Mouse (Mus musculus) neural tube, embryonic 14.5 days (tissue): Measurements from ENCODE around the gene Golga3. TPM values are rescaled to one million over a fixed set of nuclear protein-coding genes. Genes with fewer than 3 reads are reported as not detected.
A peak's percentile ranks its signal among the peaks of the same experiment; 100 is the strongest.

Experiments used
- ATAC-seq: fragments of 200-750 bp; cut with Nextera tagmentation; 2 replicates; pipeline ENCODE4 v1.8.0; 2017; ENCODE audit warnings: low read depth, mild to moderate bottlenecking, moderate TSS enrichment, moderate library complexity
- H3K27ac ChIP-seq: fragments of 300-500 bp; sonication (generic); 2 replicates; pipeline ENCODE4 v1.5.1; 2014; ENCODE audit warnings: low read depth, mild to moderate bottlenecking, control low read depth, low read length, moderate library complexity, mixed read lengths
- H3K27me3 ChIP-seq: fragments of 300-500 bp; sonication (generic); 2 replicates; pipeline ENCODE4 v1.6.1; 2014; ENCODE audit warnings: low read length; ENCODE audit not compliant: control insufficient read depth, insufficient read depth
- H3K36me3 ChIP-seq: fragments of 300-500 bp; sonication (generic); 2 replicates; pipeline ENCODE4 v1.6.1; 2014; ENCODE audit warnings: low read length, mixed read lengths; ENCODE audit not compliant: control insufficient read depth, insufficient read depth
- H3K4me1 ChIP-seq: fragments of 300-500 bp; sonication (generic); 2 replicates; pipeline ENCODE4 v1.6.1; 2014; ENCODE audit warnings: low read length; ENCODE audit not compliant: control insufficient read depth, insufficient read depth
- H3K4me2 ChIP-seq: fragments of 300-500 bp; sonication (generic); 2 replicates; pipeline ENCODE4 v1.6.1; 2014; ENCODE audit warnings: mild to moderate bottlenecking, low read depth, low read length, control low read depth
- H3K4me3 ChIP-seq: fragments of 300-500 bp; sonication (generic); 2 replicates; pipeline ENCODE4 v1.5.1; 2014; ENCODE audit warnings: low read depth, low read length, control low read depth, mixed read lengths
- H3K9ac ChIP-seq: fragments of 300-500 bp; sonication (generic); replicated peaks from 2 replicates; pipeline ENCODE4 v1.6.1; 2014; ENCODE audit warnings: low read depth, mild to moderate bottlenecking, control low read depth, low read length, mixed read lengths
- H3K9me3 ChIP-seq: fragments of 300-500 bp; sonication (generic); 2 replicates; pipeline ENCODE4 v1.6.1; 2016; ENCODE audit warnings: low read length; ENCODE audit not compliant: control insufficient read depth
- WGBS: fragments of 180-500 bp; shearing (Covaris S2); extraction: QIAGEN DNeasy Blood & Tissue Kit; methylation state at CpG from one replicate; pipeline ENCODE4 v1.1.7; 2014; 5-methylcytosine and 5-hydroxymethylcytosine counted together
- polyA plus RNA-seq: library from polyadenylated mRNA; unstranded; fragments of >200 nt; fragmentation: Nextera tagmentation; extraction: Ambion mirVana; gene quantifications from 2 replicates; pipeline ENCODE4 v1.2.1, GENCODE M21; 2014

The Golga3 gene
- polyA plus RNA-seq, 1 experiment from 2014 or later: 30.4 TPM

DNA sequence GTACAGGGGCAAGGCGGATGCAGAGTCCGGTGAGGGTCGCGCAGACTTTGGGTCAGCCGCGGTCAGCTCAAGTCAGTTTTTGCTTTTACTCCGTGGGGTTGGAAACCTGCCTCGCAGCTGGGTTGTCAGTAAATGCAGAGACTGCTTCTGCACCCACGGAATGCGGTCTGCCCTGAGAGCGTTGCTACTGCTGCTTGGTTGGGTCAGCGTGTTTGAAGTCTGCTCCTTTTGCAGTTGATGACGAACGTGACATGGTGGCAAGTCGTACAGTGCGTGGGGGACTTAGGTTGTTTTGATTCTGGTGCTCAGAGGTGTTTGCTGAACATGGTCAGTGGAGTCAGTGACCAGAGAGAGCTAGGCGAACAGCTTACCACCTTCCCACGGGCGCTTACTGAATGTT lies 520 bp downstream of the Golga3 start:
- Histone ChIP-seq H3K9me3 (no peaks in the 10 kb centered on the region), H3K4me1 (peaks cover 9% of the 10 kb centered on the region), H3K4me2 (peak overlapping the region; percentile 85), H3K9ac (peak overlapping the region; percentile 82), H3K27me3 (no peaks in the 10 kb centered on the region), H3K4me3 (peak overlapping the region; percentile 98), H3K27ac (peak overlapping the region; percentile 76), H3K36me3 (peaks cover 2% of the 10 kb centered on the region; the same call in 1 of the 2 replicates)
- WGBS: 6% methylated on average over 19 of the region's 19 CpGs
- ATAC-seq: peak; percentile 38

DNA sequence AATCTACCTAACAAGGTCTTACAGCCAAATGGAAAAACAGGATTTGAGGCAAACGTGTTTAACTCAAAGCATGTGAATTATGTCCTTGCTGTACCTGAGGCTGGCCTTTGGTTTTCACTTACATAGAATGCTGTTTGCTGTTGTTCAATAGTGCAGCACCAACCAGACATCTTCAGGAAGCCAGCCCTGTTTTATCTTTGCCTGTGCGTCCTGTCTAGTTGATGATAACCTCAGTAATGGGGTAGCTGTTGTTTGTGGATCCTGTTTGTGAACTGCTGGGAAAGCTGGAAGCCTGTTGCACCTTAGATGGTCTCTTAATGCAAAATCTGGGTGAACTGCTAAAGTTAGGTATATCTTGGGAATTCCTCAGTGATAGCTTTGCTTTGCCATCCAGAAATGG lies 2.1 kb downstream of the Golga3 start:
- peaks cover 9% of the 10 kb centered on the region for H3K4me1 ChIP-seq
- H3K4me2 ChIP-seq: no peak overlapping the region
- H3K27ac ChIP-seq: no peak overlapping the region
- peaks cover 7% of the 10 kb centered on the region for H3K36me3 ChIP-seq
- H3K27me3 ChIP-seq: no peaks in the 10 kb centered on the region
- no peak for ATAC-seq
- no peaks in the 10 kb centered on the region for H3K9me3 ChIP-seq
- H3K4me3 ChIP-seq: no peak overlapping the region
- 91% methylated on average over 2 of the region's 2 CpGs for WGBS
- no peak overlapping the region for H3K9ac ChIP-seq

DNA sequence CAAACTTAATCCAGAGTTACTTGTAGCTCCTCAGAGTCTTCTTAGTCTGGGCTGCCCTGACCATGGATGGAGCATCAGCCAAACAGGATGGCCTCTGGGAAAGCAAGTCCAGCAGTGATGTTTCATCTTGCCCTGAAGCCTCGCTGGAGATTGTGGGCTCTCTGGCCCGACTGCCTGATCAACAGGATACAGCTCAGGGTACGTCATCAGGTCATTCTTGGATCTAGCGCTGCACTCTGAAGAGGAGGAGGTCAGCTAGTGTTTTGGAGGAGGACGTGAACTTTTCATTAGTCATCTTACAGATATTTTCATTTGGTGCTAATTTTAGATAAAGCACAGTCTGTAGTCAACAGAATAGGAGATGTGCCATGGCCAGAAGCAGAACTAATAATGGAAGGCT lies 5.2 kb downstream of the Golga3 start:
- Histone ChIP-seq H3K9ac (no peak overlapping the region), H3K4me1 (peaks cover 9% of the 10 kb centered on the region), H3K4me3 (no peak overlapping the region), H3K36me3 (peaks cover 30% of the 10 kb centered on the region), H3K27ac (no peak overlapping the region), H3K4me2 (no peak overlapping the region), H3K27me3 (no peaks in the 10 kb centered on the region), H3K9me3 (no peaks in the 10 kb centered on the region)
- no peak for ATAC-seq
- WGBS: 97% methylated on average over 5 of the region's 5 CpGs

DNA sequence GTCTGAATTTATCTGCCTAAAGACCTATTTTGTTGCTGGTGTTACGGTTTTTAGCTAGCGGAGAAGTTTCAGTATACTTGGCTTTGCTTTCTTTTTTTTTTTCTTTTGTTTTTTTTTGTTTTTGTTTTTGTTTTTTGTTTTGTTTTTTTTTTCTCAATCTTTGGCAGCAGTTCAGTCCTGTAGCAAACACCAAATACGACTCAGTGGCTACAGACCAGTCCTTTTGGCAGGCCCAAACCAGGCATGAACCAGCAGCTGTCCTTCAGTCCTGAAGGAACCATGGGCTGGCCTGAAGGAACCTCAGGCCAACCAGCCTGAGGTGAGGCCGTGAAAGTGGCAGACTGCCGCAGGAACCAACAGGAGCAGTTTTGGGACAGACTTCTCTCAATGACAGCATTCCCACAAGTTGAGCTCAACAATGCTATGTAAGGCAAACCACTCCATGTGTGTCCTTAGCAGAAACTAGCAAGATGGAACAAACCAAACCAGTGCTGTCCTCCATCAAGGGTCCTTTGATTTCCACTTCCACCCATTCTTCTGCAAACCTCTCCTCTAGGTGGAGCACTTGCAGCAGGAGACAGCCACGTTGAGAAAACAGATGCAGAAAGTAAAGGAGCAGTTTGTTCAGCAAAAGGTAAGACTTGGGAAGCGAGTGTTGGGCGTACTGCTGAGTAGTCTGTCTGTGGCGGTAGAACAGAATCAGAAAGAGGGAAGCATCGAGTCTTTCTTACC lies 26.8 kb downstream of the Golga3 start:
- Histone ChIP-seq H3K4me3 (no peak overlapping the region), H3K36me3 (peaks cover 58% of the 10 kb centered on the region), H3K9me3 (no peaks in the 10 kb centered on the region), H3K27ac (no peak overlapping the region), H3K4me2 (no peak overlapping the region), H3K9ac (no peak overlapping the region), H3K27me3 (no peaks in the 10 kb centered on the region), H3K4me1 (no peaks in the 10 kb centered on the region)
- 86% methylated on average over 10 of the region's 10 CpGs for WGBS
- no peak for ATAC-seq

DNA sequence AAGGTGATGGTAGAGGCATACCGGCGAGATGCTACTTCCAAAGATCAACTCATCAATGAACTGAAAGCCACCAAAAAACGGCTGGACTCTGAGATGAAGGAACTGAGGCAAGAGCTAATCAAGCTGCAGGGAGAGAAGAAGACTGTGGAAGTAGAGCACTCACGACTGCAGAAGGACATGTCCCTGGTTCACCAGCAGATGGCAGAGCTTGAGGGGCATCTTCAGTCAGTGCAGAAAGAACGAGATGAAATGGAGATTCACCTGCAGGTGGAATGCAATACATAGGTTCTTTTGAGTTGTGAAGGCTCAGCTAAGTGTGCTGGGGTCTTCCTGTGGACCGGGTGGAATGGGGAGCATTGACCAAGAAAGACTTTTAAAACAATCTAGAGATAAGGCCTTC lies 28.3 kb downstream of the Golga3 start:
- Histone ChIP-seq H3K27ac (no peak overlapping the region), H3K4me3 (no peak overlapping the region), H3K36me3 (peaks cover 69% of the 10 kb centered on the region), H3K9me3 (no peaks in the 10 kb centered on the region), H3K27me3 (no peaks in the 10 kb centered on the region), H3K4me1 (no peaks in the 10 kb centered on the region), H3K4me2 (no peak overlapping the region), H3K9ac (no peak overlapping the region)
- WGBS: 89% methylated on average over 6 of the region's 6 CpGs
- ATAC-seq: no peak

DNA sequence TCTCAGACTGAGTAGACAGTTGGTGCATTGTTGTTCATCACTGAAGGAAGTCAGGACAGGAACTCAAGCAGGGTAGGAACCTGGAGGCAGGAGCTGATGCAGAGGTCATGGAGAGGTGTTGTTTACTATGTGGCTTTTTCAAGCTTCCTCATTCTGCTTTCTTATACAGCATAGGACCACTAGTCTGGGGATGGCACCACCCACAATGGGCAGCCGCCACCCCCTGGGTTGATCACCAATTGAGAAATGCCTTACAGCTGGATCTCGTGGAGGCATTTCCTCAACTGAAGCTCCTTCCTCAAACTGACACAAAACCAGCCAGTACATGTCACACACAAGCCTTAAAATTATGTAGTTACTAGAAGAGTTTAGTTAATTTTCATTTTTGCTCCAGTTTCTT lies 34.8 kb downstream of the Golga3 start:
- H3K36me3 ChIP-seq: peaks cover 76% of the 10 kb centered on the region
- no peaks in the 10 kb centered on the region for H3K9me3 ChIP-seq
- no peak overlapping the region for H3K27ac ChIP-seq
- H3K4me1 ChIP-seq: no peaks in the 10 kb centered on the region
- no peak overlapping the region for H3K4me2 ChIP-seq
- WGBS: 92% methylated on average over 2 of the region's 2 CpGs
- no peak overlapping the region for H3K4me3 ChIP-seq
- no peaks in the 10 kb centered on the region for H3K27me3 ChIP-seq
- H3K9ac ChIP-seq: no peak overlapping the region
- ATAC-seq: no peak

DNA sequence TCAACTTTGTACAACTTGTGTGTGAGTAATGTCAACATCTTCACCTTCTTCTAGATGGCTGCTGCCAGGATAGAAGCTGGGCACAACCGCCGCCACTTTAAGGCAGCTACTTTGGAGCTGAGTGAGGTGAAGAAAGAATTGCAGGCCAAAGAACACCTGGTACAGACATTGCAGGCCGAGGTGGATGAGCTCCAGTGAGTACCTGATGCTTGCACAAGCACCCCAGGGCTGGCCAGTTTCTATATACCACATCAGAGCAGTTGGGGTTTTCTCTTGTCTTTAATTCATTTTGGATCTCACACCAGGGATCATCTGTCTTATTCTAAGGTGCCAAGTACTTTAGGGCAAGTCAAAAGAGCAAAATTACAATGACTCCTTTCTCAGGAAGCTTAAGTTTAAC lies 40.3 kb downstream of the Golga3 start:
- WGBS: 93% methylated on average over 3 of the region's 3 CpGs

DNA sequence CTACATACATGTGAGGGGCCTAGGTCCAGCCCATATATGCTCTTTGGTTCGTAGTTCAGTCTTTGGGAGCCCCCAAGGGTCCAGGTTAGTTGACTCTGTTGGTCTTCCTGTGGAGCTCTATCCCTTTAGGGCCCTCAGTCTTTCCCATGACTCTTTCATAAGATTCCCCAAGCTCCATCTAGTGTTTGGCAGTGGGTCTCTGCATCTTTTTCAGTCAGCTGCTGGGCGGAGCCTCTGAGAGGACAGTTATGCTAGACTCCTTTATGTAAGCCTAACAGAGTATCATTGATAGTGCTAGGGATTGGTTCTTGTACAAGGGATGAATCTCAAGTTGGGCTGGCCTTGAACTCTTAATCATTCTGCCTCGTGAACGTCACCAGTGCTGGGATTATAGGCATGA lies 43.8 kb downstream of the Golga3 start:
- Histone ChIP-seq H3K9ac (no peak overlapping the region), H3K4me1 (no peaks in the 10 kb centered on the region), H3K36me3 (peaks cover 59% of the 10 kb centered on the region), H3K9me3 (no peaks in the 10 kb centered on the region), H3K4me2 (no peak overlapping the region), H3K27ac (no peak overlapping the region), H3K4me3 (no peak overlapping the region), H3K27me3 (no peaks in the 10 kb centered on the region)
- 98% methylated on average over 4 of the region's 4 CpGs for WGBS
- no peak for ATAC-seq

More for the DNA sequence above, 40.3 kb downstream of the Golga3 start:
- Histone ChIP-seq H3K4me3 (no peak overlapping the region), H3K9ac (no peak overlapping the region), H3K27me3 (no peaks in the 10 kb centered on the region), H3K36me3 (peaks cover 66% of the 10 kb centered on the region), H3K27ac (no peak overlapping the region), H3K4me2 (no peak overlapping the region), H3K9me3 (no peaks in the 10 kb centered on the region), H3K4me1 (no peaks in the 10 kb centered on the region)
- ATAC-seq: no peak

DNA sequence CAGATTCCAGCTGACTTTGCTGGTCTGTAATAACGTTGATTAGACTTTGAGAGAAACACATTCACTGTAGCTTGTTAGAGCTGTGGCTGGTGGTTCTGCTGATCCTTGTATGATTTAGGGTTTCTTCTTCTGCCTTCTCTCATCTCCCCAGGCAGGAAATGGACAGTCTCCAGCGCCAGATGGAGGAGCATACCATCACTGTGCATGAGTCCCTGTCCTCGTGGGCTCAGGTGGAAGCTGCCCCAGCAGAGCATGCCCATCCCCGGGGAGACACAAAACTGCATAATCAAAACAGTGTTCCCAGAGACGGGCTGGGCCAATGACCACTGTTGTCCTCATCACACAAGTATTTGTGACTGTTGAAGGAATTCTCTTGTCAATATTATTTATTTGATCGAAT lies 46.3 kb downstream of the Golga3 start:
- Histone ChIP-seq H3K4me2 (no peak overlapping the region), H3K9me3 (no peaks in the 10 kb centered on the region), H3K36me3 (peaks cover 48% of the 10 kb centered on the region), H3K4me1 (no peaks in the 10 kb centered on the region), H3K27ac (no peak overlapping the region), H3K9ac (no peak overlapping the region), H3K27me3 (no peaks in the 10 kb centered on the region), H3K4me3 (no peak overlapping the region)
- 78% methylated on average over 6 of the region's 6 CpGs for WGBS
- no peak for ATAC-seq
